Mouse (Mus musculus): ENCODE results near the gene Atl1.
A peak's percentile ranks its signal among the peaks of the same experiment; 100 is the strongest.

The Atl1 gene

GRCm38 (mm10) chr12:69941655-69942329, 49.4 kb downstream of the Atl1 start:
- DNase-seq (ENCODE audit: low spot score), result no peak

GRCm38 (mm10) chr12:69945861-69946260, 53.4 kb downstream of the Atl1 start:
- DNase-seq (ENCODE audit: low spot score), result no peak

GRCm38 (mm10) chr12:69947502-69947901, 55.1 kb downstream of the Atl1 start:
- DNase-seq (ENCODE audit: low spot score), result no peak

- no peak for DNase-seq (ENCODE audit: low spot score)
Measured at GRCm38 (mm10) chr12:69957378-69957777, 65.0 kb downstream of the Atl1 start.

- DNase-seq (ENCODE audit: low spot score), result peak; percentile 26
Measured at GRCm38 (mm10) chr12:69962468-69962867, 70.1 kb downstream of the Atl1 start.

- DNase-seq (ENCODE audit: low spot score), result no peak
Measured at GRCm38 (mm10) chr12:69963141-69963540, 70.7 kb downstream of the Atl1 start.

GRCm38 (mm10) chr12:69965644-69966043, 73.2 kb downstream of the Atl1 start:
- no peak for DNase-seq (ENCODE audit: low spot score)

GRCm38 (mm10) chr12:69966071-69966470, 73.7 kb downstream of the Atl1 start:
- DNase-seq (ENCODE audit: low spot score), result peak; percentile 17

- no peak for DNase-seq (ENCODE audit: low spot score)
Measured at GRCm38 (mm10) chr12:69967112-69967511, 74.7 kb downstream of the Atl1 start.

- DNase-seq (ENCODE audit: low spot score), result no peak
Measured at GRCm38 (mm10) chr12:69968154-69968553, 75.7 kb downstream of the Atl1 start.

- DNase-seq (ENCODE audit: low spot score), result no peak
Measured at GRCm38 (mm10) chr12:69973666-69974065, 81.3 kb downstream of the Atl1 start.

GRCm38 (mm10) chr12:69976688-69977087, 84.3 kb downstream of the Atl1 start:
- no peak for DNase-seq (ENCODE audit: low spot score)

GRCm38 (mm10) chr12:69977376-69977998, 85.1 kb downstream of the Atl1 start:
- DNase-seq (ENCODE audit: low spot score), result no peak

- DNase-seq (ENCODE audit: low spot score), result no peak
Measured at GRCm38 (mm10) chr12:69982874-69983273, 90.5 kb downstream of the Atl1 start.

GRCm38 (mm10) chr12:69985546-69985945, 93.1 kb downstream of the Atl1 start:
- DNase-seq (ENCODE audit: low spot score), result no peak

- peak; percentile 18 for DNase-seq (ENCODE audit: low spot score)
Measured at GRCm38 (mm10) chr12:69986241-69986762, 93.9 kb downstream of the Atl1 start.

- peak; percentile 81 for DNase-seq (ENCODE audit: low spot score)
Measured at GRCm38 (mm10) chr12:69986786-69987497, 94.5 kb downstream of the Atl1 start, which contains the start of gene Sav1. Gene Sav1, minus strand, starts transcription at chr12:69987002.

- DNase-seq (ENCODE audit: low spot score), result no peak
Measured at GRCm38 (mm10) chr12:69995382-69995781, 103.0 kb downstream of the Atl1 start.

GRCm38 (mm10) chr12:69998186-69998983, 106.0 kb downstream of the Atl1 start:
- DNase-seq (ENCODE audit: low spot score), result no peak

- DNase-seq (ENCODE audit: low spot score), result no peak
Measured at GRCm38 (mm10) chr12:70005103-70005502, 112.7 kb downstream of the Atl1 start.

GRCm38 (mm10) chr12:70010356-70010755, 117.9 kb downstream of the Atl1 start:
- no peak for DNase-seq (ENCODE audit: low spot score)

- no peak for DNase-seq (ENCODE audit: low spot score)
Measured at GRCm38 (mm10) chr12:70011681-70012080, 119.3 kb downstream of the Atl1 start.
